Mouse (Mus musculus): ENCODE data around the gene H1fx. TPM values are rescaled to one million over a fixed set of nuclear protein-coding genes. Genes with fewer than 3 reads are reported as not detected.
"Not testable (repeated sequence)": the region's sequence is repeated elsewhere in the genome, so short reads cannot be mapped to it uniquely, and the experiment has no call there.

The H1fx gene
- polyA plus RNA-seq, 1 experiment from 2014 or later: 17.3 TPM

- no peaks in the 10 kb centered on the region for H3K9me3 ChIP-seq (ENCODE audit: control insufficient read depth, low read length)
- no peak for ATAC-seq (ENCODE audit: low FRiP score, low TSS enrichment)
- WGBS: 56% methylated on average over 2 of the region's 2 CpGs
- no peaks in the 10 kb centered on the region for H3K27me3 ChIP-seq (ENCODE audit: control insufficient read depth, insufficient read depth, low read length)
- H3K4me3 ChIP-seq (ENCODE audit: low read depth, low read length): no peak overlapping the region
- no peaks in the 10 kb centered on the region; the same call in 1 of the 2 replicates for H3K36me3 ChIP-seq (ENCODE audit: control insufficient read depth, insufficient read depth, low read length)
- no peak overlapping the region for H3K4me2 ChIP-seq (replicated peaks; ENCODE audit: low read depth)
- no peaks in the 10 kb centered on the region for H3K4me1 ChIP-seq (replicated peaks; ENCODE audit: control insufficient read depth, insufficient read depth)
- no peak overlapping the region for H3K9ac ChIP-seq (ENCODE audit: low read length)
- no peak for DNase-seq (ENCODE audit: low spot score)
- no peak for TF ChIP-seq CTCF (IDR thresholded peaks at IDR 0.05; ENCODE audit: low read depth)
- no peak for TF ChIP-seq EP300 (optimal IDR thresholded peaks at IDR 0.05)
- no peak overlapping the region for H3K27ac ChIP-seq (replicated peaks)
Measured at GRCm38 (mm10) chr6:88015797-88016196, 34.4 kb upstream of the H1fx start.

- WGBS: 79% methylated on average over 4 of the region's 4 CpGs
- no peak overlapping the region for H3K9ac ChIP-seq (ENCODE audit: low read length)
- H3K4me2 ChIP-seq (replicated peaks; ENCODE audit: low read depth): no peak overlapping the region
- no peak overlapping the region for H3K27ac ChIP-seq (replicated peaks)
- no peaks in the 10 kb centered on the region for H3K27me3 ChIP-seq (ENCODE audit: control insufficient read depth, insufficient read depth, low read length)
- TF ChIP-seq EP300 (optimal IDR thresholded peaks at IDR 0.05): no peak
- no peak for TF ChIP-seq CTCF (IDR thresholded peaks at IDR 0.05; ENCODE audit: low read depth)
- H3K36me3 ChIP-seq (ENCODE audit: control insufficient read depth, insufficient read depth, low read length): no peaks in the 10 kb centered on the region; the same call in none of the 2 replicates
- no peak for DNase-seq (ENCODE audit: low spot score)
- no peak overlapping the region for H3K4me3 ChIP-seq (ENCODE audit: low read depth, low read length)
- no peak for ATAC-seq (ENCODE audit: low FRiP score, low TSS enrichment)
- no peaks in the 10 kb centered on the region for H3K4me1 ChIP-seq (replicated peaks; ENCODE audit: control insufficient read depth, insufficient read depth)
- no peaks in the 10 kb centered on the region for H3K9me3 ChIP-seq (ENCODE audit: control insufficient read depth, low read length)
Measured at GRCm38 (mm10) chr6:88013456-88013855, 32.0 kb upstream of the H1fx start.

GRCm38 (mm10) chr6:88012601-88013000 lies 31.2 kb upstream of the H1fx start:
- peaks cover 4% of the 10 kb centered on the region for H3K36me3 ChIP-seq (ENCODE audit: control insufficient read depth, insufficient read depth, low read length)
- H3K4me2 ChIP-seq (replicated peaks; ENCODE audit: low read depth): no peak overlapping the region
- no peaks in the 10 kb centered on the region for H3K27me3 ChIP-seq (ENCODE audit: control insufficient read depth, insufficient read depth, low read length)
- H3K4me1 ChIP-seq (replicated peaks; ENCODE audit: control insufficient read depth, insufficient read depth): no peaks in the 10 kb centered on the region
- H3K9me3 ChIP-seq (ENCODE audit: control insufficient read depth, low read length): no peaks in the 10 kb centered on the region
- ATAC-seq (ENCODE audit: low FRiP score, low TSS enrichment) (no peak), DNase-seq (ENCODE audit: low spot score) (no peak)
- no peak overlapping the region for H3K4me3 ChIP-seq (ENCODE audit: low read depth, low read length)
- WGBS: 64% methylated on average over 2 of the region's 2 CpGs
- no peak overlapping the region for H3K27ac ChIP-seq (replicated peaks)
- no peak for TF ChIP-seq EP300 (optimal IDR thresholded peaks at IDR 0.05)
- no peak for TF ChIP-seq CTCF (IDR thresholded peaks at IDR 0.05; ENCODE audit: low read depth)
- H3K9ac ChIP-seq (ENCODE audit: low read length): no peak overlapping the region

- WGBS: 48% methylated on average over 1 of the region's 1 CpGs
- H3K4me2 ChIP-seq (replicated peaks; ENCODE audit: low read depth); H3K27ac ChIP-seq (replicated peaks); H3K36me3 ChIP-seq (ENCODE audit: control insufficient read depth, insufficient read depth, low read length); H3K4me3 ChIP-seq (ENCODE audit: low read depth, low read length); H3K9ac ChIP-seq (ENCODE audit: low read length); H3K9me3 ChIP-seq (ENCODE audit: control insufficient read depth, low read length); DNase-seq (ENCODE audit: low spot score); H3K4me1 ChIP-seq (replicated peaks; ENCODE audit: control insufficient read depth, insufficient read depth); ATAC-seq (ENCODE audit: low FRiP score, low TSS enrichment); H3K27me3 ChIP-seq (ENCODE audit: control insufficient read depth, insufficient read depth, low read length): not testable (repeated sequence)
- peak; percentile 64 for TF ChIP-seq CTCF (IDR thresholded peaks at IDR 0.05; ENCODE audit: low read depth)
Measured at GRCm38 (mm10) chr6:88011106-88011505, 29.7 kb upstream of the H1fx start.

GRCm38 (mm10) chr6:88009209-88009608 lies 27.8 kb upstream of the H1fx start:
- no peak for ATAC-seq (ENCODE audit: low FRiP score, low TSS enrichment)
- H3K27ac ChIP-seq (replicated peaks): no peak overlapping the region

GRCm38 (mm10) chr6:88004773-88005172 lies 23.3 kb upstream of the H1fx start:
- ATAC-seq (ENCODE audit: low FRiP score, low TSS enrichment); H3K9ac ChIP-seq (ENCODE audit: low read length); H3K27ac ChIP-seq (replicated peaks); H3K27me3 ChIP-seq (ENCODE audit: control insufficient read depth, insufficient read depth, low read length); H3K9me3 ChIP-seq (ENCODE audit: control insufficient read depth, low read length); H3K4me3 ChIP-seq (ENCODE audit: low read depth, low read length); H3K4me2 ChIP-seq (replicated peaks; ENCODE audit: low read depth); DNase-seq (ENCODE audit: low spot score); H3K4me1 ChIP-seq (replicated peaks; ENCODE audit: control insufficient read depth, insufficient read depth): not testable (repeated sequence)
- peaks cover 35% of the 10 kb centered on the region for H3K36me3 ChIP-seq (ENCODE audit: control insufficient read depth, insufficient read depth, low read length)
- 86% methylated on average over 12 of the region's 14 CpGs for WGBS

More at GRCm38 (mm10) chr6:88009209-88009608, 27.8 kb upstream of the H1fx start:
- Histone ChIP-seq H3K4me3 (ENCODE audit: low read depth, low read length) (no peak overlapping the region), H3K4me2 (replicated peaks; ENCODE audit: low read depth) (no peak overlapping the region), H3K4me1 (replicated peaks; ENCODE audit: control insufficient read depth, insufficient read depth) (no peaks in the 10 kb centered on the region), H3K27me3 (ENCODE audit: control insufficient read depth, insufficient read depth, low read length) (no peaks in the 10 kb centered on the region), H3K9me3 (ENCODE audit: control insufficient read depth, low read length) (no peaks in the 10 kb centered on the region), H3K36me3 (ENCODE audit: control insufficient read depth, insufficient read depth, low read length) (peaks cover 14% of the 10 kb centered on the region), H3K9ac (ENCODE audit: low read length) (no peak overlapping the region)
- WGBS: 93% methylated on average over 4 of the region's 4 CpGs
- TF ChIP-seq EP300 (optimal IDR thresholded peaks at IDR 0.05) (no peak), CTCF (IDR thresholded peaks at IDR 0.05; ENCODE audit: low read depth) (no peak)
- DNase-seq (ENCODE audit: low spot score): no peak

Measured in stomach, postnatal 0 days (tissue).